8 mouse cellular contexts compared by ENCODE assay signal in genomic region chr16:31947901-31948316, GRCm38 (mm10). TPM values are rescaled to one million over a fixed set of nuclear protein-coding genes. Genes with fewer than 3 reads are reported as not detected.
DNase-seq lines count a peak whose midpoint lies in the region; ATAC-seq lines count a peak whose summit lies in the region.

No protein-coding gene starts in this region.

- peaks cover 42% of the 10 kb centered on the region for H3K36me3 ChIP-seq in heart, embryonic 10.5 days
- H3K36me3 ChIP-seq in embryonic facial prominence, embryonic 10.5 days (replicated peaks), result peaks cover 52% of the 10 kb centered on the region
- H3K36me3 ChIP-seq in intestine, embryonic 14.5 days (ENCODE audit: control insufficient read depth, insufficient read depth, low read length), result peaks cover 22% of the 10 kb centered on the region
- H3K36me3 ChIP-seq in neural tube, embryonic 12.5 days, result peaks cover 15% of the 10 kb centered on the region; the same call in 1 of the 2 replicates

- ATAC-seq in intestine, embryonic 14.5 days (replicated peaks; ENCODE audit: low FRiP score, low TSS enrichment, low read depth), result peak; percentile 73
- ATAC-seq in neural tube, embryonic 12.5 days (ENCODE audit: low FRiP score, low read depth), result peak; percentile 67

- H3K9ac ChIP-seq in intestine, embryonic 14.5 days (ENCODE audit: low read length), result peak overlapping the region; percentile 72
- H3K9ac ChIP-seq in neural tube, embryonic 12.5 days, result peak overlapping the region; percentile 88

- 0% methylated on average over 38 of the region's 38 CpGs for WGBS in heart, embryonic 10.5 days
- WGBS in embryonic facial prominence, embryonic 10.5 days, result under 1% methylated on average over 38 of the region's 38 CpGs
- under 1% methylated on average over 38 of the region's 38 CpGs for WGBS in intestine, embryonic 14.5 days
- under 1% methylated on average over 38 of the region's 38 CpGs for WGBS in neural tube, embryonic 12.5 days

- H3K27ac ChIP-seq in heart, embryonic 10.5 days, result peak overlapping the region; percentile 97
- peak overlapping the region; percentile 90 for H3K27ac ChIP-seq in embryonic facial prominence, embryonic 10.5 days (replicated peaks)
- H3K27ac ChIP-seq in intestine, embryonic 14.5 days (ENCODE audit: low read depth), result peak overlapping the region; percentile 86
- H3K27ac ChIP-seq in neural tube, embryonic 12.5 days, result peak overlapping the region; percentile 87

- DNase-seq in heart, embryonic 10.5 days (ENCODE audit: low spot score), result no peak
- DNase-seq in heart, postnatal 14 days, result no peak
- DNase-seq in 416B (ENCODE audit: low read depth), result peak; percentile 51
- DNase-seq in embryonic facial prominence, embryonic 10.5 days (ENCODE audit: low spot score), result no peak
- DNase-seq in intestine, embryonic 14.5 days (ENCODE audit: low spot score), result peak; percentile 80
- DNase-seq in gastrocnemius, postnatal 14 days, result no peak
- no peak for DNase-seq in spleen, postnatal 4 days (ENCODE audit: low spot score in 2 of 2)

- peak overlapping the region; percentile 92 for H3K4me2 ChIP-seq in intestine, embryonic 14.5 days (ENCODE audit: low read length)
- H3K4me2 ChIP-seq in neural tube, embryonic 12.5 days (replicated peaks), result peak overlapping the region; percentile 65

- H3K27me3 ChIP-seq in heart, embryonic 10.5 days (ENCODE audit: insufficient read depth, poor library complexity, severe bottlenecking), result no peaks in the 10 kb centered on the region
- H3K27me3 ChIP-seq in embryonic facial prominence, embryonic 10.5 days (replicated peaks; ENCODE audit: low read depth, poor library complexity, severe bottlenecking), result no peaks in the 10 kb centered on the region
- no peaks in the 10 kb centered on the region for H3K27me3 ChIP-seq in intestine, embryonic 14.5 days (replicated peaks; ENCODE audit: control insufficient read depth, insufficient read depth, low read length)
- no peaks in the 10 kb centered on the region for H3K27me3 ChIP-seq in neural tube, embryonic 12.5 days (replicated peaks)

- H3K4me3 ChIP-seq in heart, embryonic 10.5 days, result peak overlapping the region; percentile 90
- peak overlapping the region; percentile 82 for H3K4me3 ChIP-seq in embryonic facial prominence, embryonic 10.5 days
- peak overlapping the region; percentile 83 for H3K4me3 ChIP-seq in intestine, embryonic 14.5 days (ENCODE audit: low read depth, low read length)
- peak overlapping the region; percentile 87 for H3K4me3 ChIP-seq in neural tube, embryonic 12.5 days

- intact Hi-C loops in heart, postnatal 14 days (cut with DNase I), result loop anchor here (5.0 kb wide), 2 partner anchors 54 to 299 kb away; partner anchors contain the start of genes Fbxo45, Senp5 and Wdr53
- intact Hi-C loops in gastrocnemius, postnatal 14 days (cut with DNase I; ENCODE audit: low total_unique reads), result loop anchor here (5.0 kb wide), 1 partner anchor 49 kb away; no protein-coding TSS in a partner anchor

- no peaks in the 10 kb centered on the region for H3K9me3 ChIP-seq in heart, embryonic 10.5 days
- no peaks in the 10 kb centered on the region for H3K9me3 ChIP-seq in embryonic facial prominence, embryonic 10.5 days
- no peaks in the 10 kb centered on the region for H3K9me3 ChIP-seq in intestine, embryonic 14.5 days (ENCODE audit: control insufficient read depth, low read length)
- H3K9me3 ChIP-seq in neural tube, embryonic 12.5 days, result no peaks in the 10 kb centered on the region

- H3K4me1 ChIP-seq in heart, embryonic 10.5 days, result peaks cover 41% of the 10 kb centered on the region
- H3K4me1 ChIP-seq in embryonic facial prominence, embryonic 10.5 days, result peaks cover 38% of the 10 kb centered on the region
- peaks cover 18% of the 10 kb centered on the region for H3K4me1 ChIP-seq in intestine, embryonic 14.5 days (replicated peaks; ENCODE audit: control insufficient read depth, insufficient read depth, low read length)
- peaks cover 31% of the 10 kb centered on the region for H3K4me1 ChIP-seq in neural tube, embryonic 12.5 days

RNA-seq across cellular contexts. Expression of gene 0610012G03Rik, which starts 0.4 kb away (rescaled TPM):
- 95.3 and 109 TPM in 2 replicates for polyA plus RNA-seq in heart, embryonic 10.5 days (2016; fragmentation: Nextera tagmentation; extraction: Ambion mirVana)
- 10 to 100 TPM; 68.9 to 74.9 TPM for total RNA-seq in heart, postnatal 14 days (2021)
- 86.7 and 87.7 TPM in 2 replicates for polyA plus RNA-seq in embryonic facial prominence, embryonic 10.5 days (2016; fragmentation: Nextera tagmentation; extraction: Ambion mirVana)
- polyA plus RNA-seq in intestine, embryonic 14.5 days (2014; fragmentation: Nextera tagmentation; extraction: Ambion mirVana), result 111 and 117 TPM in 2 replicates
- 80.5 and 85.5 TPM in 2 replicates for polyA plus RNA-seq in neural tube, embryonic 12.5 days (2016; fragmentation: Nextera tagmentation; extraction: Ambion mirVana)
- 10 to 100 TPM; 43.1 to 43.3 TPM for total RNA-seq in gastrocnemius, postnatal 14 days (2021)

RNA-seq across cellular contexts. Expression of gene Ncbp2, which starts 0.4 kb away (rescaled TPM):
- 82.2 and 107 TPM in 2 replicates for polyA plus RNA-seq in heart, embryonic 10.5 days (2016; fragmentation: Nextera tagmentation; extraction: Ambion mirVana)
- 10 to 100 TPM; 23.3 to 25.2 TPM for total RNA-seq in heart, postnatal 14 days (2021)
- polyA plus RNA-seq in embryonic facial prominence, embryonic 10.5 days (2016; fragmentation: Nextera tagmentation; extraction: Ambion mirVana), result 139 and 145 TPM in 2 replicates
- 90.5 and 106 TPM in 2 replicates for polyA plus RNA-seq in intestine, embryonic 14.5 days (2014; fragmentation: Nextera tagmentation; extraction: Ambion mirVana)
- polyA plus RNA-seq in neural tube, embryonic 12.5 days (2016; fragmentation: Nextera tagmentation; extraction: Ambion mirVana), result 118 and 124 TPM in 2 replicates
- total RNA-seq in gastrocnemius, postnatal 14 days (2021), result 10 to 100 TPM; 16.3 to 20.6 TPM

RNA-seq across cellular contexts. Expression of gene Pigz, which starts 14.3 kb away (rescaled TPM):
- polyA plus RNA-seq in heart, embryonic 10.5 days (2016; fragmentation: Nextera tagmentation; extraction: Ambion mirVana), result 0.27 and 0.79 TPM in 2 replicates
- 1 to 10 TPM; 2.0 to 2.7 TPM for total RNA-seq in heart, postnatal 14 days (2021)
- 1.3 and 1.8 TPM in 2 replicates for polyA plus RNA-seq in embryonic facial prominence, embryonic 10.5 days (2016; fragmentation: Nextera tagmentation; extraction: Ambion mirVana)
- 0.57 and 0.66 TPM in 2 replicates for polyA plus RNA-seq in intestine, embryonic 14.5 days (2014; fragmentation: Nextera tagmentation; extraction: Ambion mirVana)
- polyA plus RNA-seq in neural tube, embryonic 12.5 days (2016; fragmentation: Nextera tagmentation; extraction: Ambion mirVana), result 2.8 and 4.0 TPM in 2 replicates
- total RNA-seq in gastrocnemius, postnatal 14 days (2021), result 1 to 10 TPM; 1.8 to 4.7 TPM

RNA-seq across cellular contexts. Expression of gene Senp5, which starts 55.2 kb away (rescaled TPM):
- polyA plus RNA-seq in heart, embryonic 10.5 days (2016; fragmentation: Nextera tagmentation; extraction: Ambion mirVana), result 16.9 and 17.6 TPM in 2 replicates
- total RNA-seq in heart, postnatal 14 days (2021), result 10 to 100 TPM; 14.3 to 17.1 TPM
- 21.5 and 21.8 TPM in 2 replicates for polyA plus RNA-seq in embryonic facial prominence, embryonic 10.5 days (2016; fragmentation: Nextera tagmentation; extraction: Ambion mirVana)
- 9.0 and 10.5 TPM in 2 replicates for polyA plus RNA-seq in intestine, embryonic 14.5 days (2014; fragmentation: Nextera tagmentation; extraction: Ambion mirVana)
- 23.2 and 25.6 TPM in 2 replicates for polyA plus RNA-seq in neural tube, embryonic 12.5 days (2016; fragmentation: Nextera tagmentation; extraction: Ambion mirVana)
- 10 to 100 TPM; 11.0 to 11.3 TPM for total RNA-seq in gastrocnemius, postnatal 14 days (2021)

Comparison
In these comparisons a context has a peak if more than half of its experiments do, and no peak if none do; other contexts are left out.
1. DNase-seq: peak in 416B (single experiment) and intestine, embryonic 14.5 days (single experiment); none in heart, embryonic 10.5 days (single experiment), heart, postnatal 14 days (0 of 2), embryonic facial prominence, embryonic 10.5 days (single experiment), gastrocnemius, postnatal 14 days (single experiment) and spleen, postnatal 4 days (0 of 2).
2. Peak in every context shown above with its lines, with median percentiles within 50 percentile points of each other: H3K27ac ChIP-seq and H3K4me3 ChIP-seq.